Mouse (Mus musculus) testis, adult 2 months (tissue): ENCODE data around the gene Pla2g3. TPM values are rescaled to one million over a fixed set of nuclear protein-coding genes. Genes with fewer than 3 reads are reported as not detected.

Experiments
- H3K27ac ChIP-seq: fragments of 200-500 bp; 2 replicates; pipeline ENCODE4 v1.5.1; 2012; ENCODE audit warnings: low read depth, low read length; ENCODE audit not compliant: control insufficient read depth, insufficient read depth
- H3K27me3 ChIP-seq: fragments of 200-500 bp; 2 replicates; pipeline ENCODE4 v1.6.1; 2012; ENCODE audit warnings: mild to moderate bottlenecking, low read length, moderate library complexity; ENCODE audit not compliant: control insufficient read depth, insufficient read depth
- H3K36me3 ChIP-seq: fragments of 200-500 bp; 2 replicates; pipeline ENCODE4 v1.6.1; 2012; ENCODE audit warnings: mild to moderate bottlenecking, low read length; ENCODE audit not compliant: control insufficient read depth, insufficient read depth
- H3K4me1 ChIP-seq: fragments of 200-500 bp; 2 replicates; pipeline ENCODE4 v1.6.1; 2012; ENCODE audit warnings: low read length; ENCODE audit not compliant: control insufficient read depth, insufficient read depth
- H3K4me3 ChIP-seq: fragments of 200-500 bp; 2 replicates; pipeline ENCODE4 v1.5.1; 2012; ENCODE audit warnings: low read depth, mild to moderate bottlenecking, low read length, moderate library complexity, mixed read lengths; ENCODE audit not compliant: control insufficient read depth
- CTCF ChIP-seq: fragments of 200-500 bp; IDR thresholded peaks from 2 replicates; pipeline ENCODE4 v1.5.1; 2012; ENCODE audit warnings: low read depth, mild to moderate bottlenecking, inconsistent platforms, low read length, moderate library complexity; ENCODE audit not compliant: control insufficient read depth, insufficient read depth, insufficient replicate concordance
- POLR2A ChIP-seq: fragments of 200-500 bp; IDR thresholded peaks from 2 replicates; pipeline ENCODE4 v1.6.1; 2012; ENCODE audit warnings: low read depth, mild to moderate bottlenecking, inconsistent platforms, low read length, moderate library complexity; ENCODE audit not compliant: control insufficient read depth
- polyA plus RNA-seq: library from polyadenylated mRNA; depleted of rRNA; stranded (reverse); fragments of >200 nt; gene quantifications from 2 replicates; pipeline ENCODE4 v1.2.3, GENCODE M21; 2012

The Pla2g3 gene
- polyA plus RNA-seq, 1 experiment, result 2.8 TPM

DNA sequence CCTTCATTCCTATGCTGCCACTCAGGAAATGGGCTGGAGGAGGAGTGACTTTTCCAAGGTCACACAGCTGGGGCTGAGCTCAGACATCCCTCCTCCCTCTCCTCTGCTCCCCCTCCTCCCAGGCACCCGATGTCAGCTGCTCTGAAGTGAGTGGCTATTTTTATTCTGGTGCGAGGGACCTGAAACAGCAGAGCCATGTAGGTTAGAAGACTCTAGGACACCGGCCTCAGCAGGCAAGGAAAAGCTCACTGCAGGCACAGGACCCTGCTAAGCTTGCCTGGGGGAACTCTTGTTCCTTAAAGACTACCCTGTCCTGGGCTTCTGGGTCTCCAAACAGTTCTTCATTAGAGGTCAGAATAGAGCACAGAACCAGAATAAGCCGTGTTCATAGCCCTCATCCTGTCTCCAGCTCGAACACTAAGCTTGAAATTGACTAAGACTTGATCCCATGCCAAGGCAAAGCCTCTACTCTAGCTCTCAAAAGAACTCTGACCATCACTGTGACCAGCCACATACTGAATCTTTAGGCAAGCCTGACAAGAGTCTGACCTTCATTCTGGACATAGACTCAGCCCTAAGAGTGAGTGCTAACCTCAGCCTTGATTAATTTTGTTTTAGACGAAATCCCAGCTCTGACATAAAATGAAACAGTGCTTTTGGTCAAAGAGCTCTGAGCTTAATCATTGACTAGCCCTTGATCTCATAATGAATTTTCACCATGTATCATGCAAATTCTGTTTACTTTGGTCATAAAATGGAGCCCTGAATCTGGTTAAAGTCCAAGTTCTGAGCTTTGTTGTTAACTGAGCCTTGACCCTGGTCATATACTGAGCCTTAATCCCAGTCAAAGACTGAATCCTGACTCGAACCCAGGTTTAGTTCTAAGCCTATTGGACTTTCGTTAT lies 21.3 kb downstream of the Pla2g3 start:
- Histone ChIP-seq H3K4me1 (no peaks in the 10 kb centered on the region; the same call in 1 of the 2 replicates), H3K36me3 (no peaks in the 10 kb centered on the region), H3K27ac (no peak overlapping the region), H3K4me3 (no peak overlapping the region), H3K27me3 (no peaks in the 10 kb centered on the region)
- no peak for TF ChIP-seq CTCF
- no peak for TF ChIP-seq POLR2A

DNA sequence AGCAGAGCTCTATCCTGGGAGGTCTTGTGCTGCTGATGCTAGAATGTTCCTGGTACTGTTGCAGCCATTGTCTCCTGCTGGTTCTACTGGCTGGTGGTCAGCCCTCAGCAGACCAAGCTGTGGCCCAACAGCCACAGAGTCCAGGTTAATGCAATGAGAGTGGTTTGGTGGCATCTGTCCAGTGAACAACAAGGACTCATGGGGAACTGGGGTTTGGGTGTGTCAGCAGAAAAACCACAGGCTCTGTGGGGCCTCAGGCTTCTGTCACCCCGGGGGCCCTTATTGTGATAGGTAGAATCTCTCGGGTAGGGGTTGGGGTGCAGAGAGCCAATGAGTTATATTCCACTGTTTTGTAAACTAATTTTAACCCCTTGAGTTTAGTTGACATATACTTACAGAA lies 22.2 kb downstream of the Pla2g3 start:
- Histone ChIP-seq H3K36me3 (no peaks in the 10 kb centered on the region), H3K4me3 (no peak overlapping the region), H3K27ac (no peak overlapping the region), H3K27me3 (no peaks in the 10 kb centered on the region), H3K4me1 (peaks cover 3% of the 10 kb centered on the region)
- no peak for TF ChIP-seq POLR2A
- TF ChIP-seq CTCF, result no peak

DNA sequence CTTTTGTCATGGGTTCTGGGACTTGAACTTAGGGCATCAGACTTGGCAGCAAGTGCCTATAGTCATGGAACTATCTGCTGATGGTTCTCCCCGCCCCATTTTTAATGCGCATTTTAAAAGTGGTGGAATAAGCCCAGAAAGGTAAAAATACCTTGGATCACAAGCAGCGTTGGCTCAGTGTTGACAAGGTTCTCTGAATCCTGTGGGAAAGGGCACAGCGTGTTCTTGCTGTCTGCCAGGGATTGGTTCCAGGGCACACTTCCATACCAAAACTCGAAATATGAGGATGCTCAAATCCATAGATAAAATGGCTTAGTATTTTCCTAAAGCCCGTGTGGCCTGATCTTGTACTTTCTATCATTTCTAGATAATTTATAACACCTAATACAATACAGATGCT lies 25.2 kb downstream of the Pla2g3 start:
- H3K27ac ChIP-seq, result no peak overlapping the region
- H3K4me1 ChIP-seq, result peaks cover 23% of the 10 kb centered on the region
- TF ChIP-seq CTCF (no peak), POLR2A (no peak)
- no peaks in the 10 kb centered on the region for H3K36me3 ChIP-seq
- no peak overlapping the region for H3K4me3 ChIP-seq
- H3K27me3 ChIP-seq, result peaks cover 2% of the 10 kb centered on the region; the same call in 1 of the 2 replicates

DNA sequence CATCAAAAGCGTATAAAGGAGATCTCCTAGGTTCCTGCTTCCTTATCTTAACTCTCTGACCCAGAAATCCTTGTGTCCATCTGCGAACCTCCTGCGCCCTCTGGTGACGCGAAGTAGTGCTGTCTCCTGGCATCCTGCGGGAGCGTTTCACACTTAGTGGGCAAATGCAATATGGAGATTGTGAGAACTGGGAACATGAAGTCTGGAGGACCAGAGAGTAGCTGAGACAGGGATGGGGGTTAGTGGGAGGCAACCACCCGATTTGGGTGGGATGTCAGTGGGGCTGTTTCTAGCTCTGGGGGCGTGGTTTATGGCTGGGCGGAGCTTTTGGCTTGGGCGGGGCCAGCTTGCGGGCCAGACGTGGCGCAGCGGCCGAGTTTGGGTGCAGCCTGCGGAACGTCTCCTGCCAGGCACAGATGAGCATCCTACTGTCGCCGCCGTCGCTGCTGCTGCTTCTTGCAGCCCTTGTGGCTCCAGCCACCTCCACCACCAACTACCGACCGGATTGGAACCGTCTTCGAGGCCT lies 26.5 kb downstream of the Pla2g3 start, which contains the start of gene Selenom:
Selenom (plus strand) TSS at position 156 of the 526 bp plus-strand sequence.
- Histone ChIP-seq H3K4me3 (peak within 1 kb of the TSS; percentile 86), H3K27me3 (peaks cover 2% of the 10 kb centered on the region; the same call in 1 of the 2 replicates), H3K27ac (no peak within 1 kb of the TSS), H3K4me1 (peaks cover 24% of the 10 kb centered on the region), H3K36me3 (no peaks in the 10 kb centered on the region)
- TF ChIP-seq POLR2A (peak; percentile 76), CTCF (peak; percentile 73; the same call in 1 of the 2 replicates)

DNA sequence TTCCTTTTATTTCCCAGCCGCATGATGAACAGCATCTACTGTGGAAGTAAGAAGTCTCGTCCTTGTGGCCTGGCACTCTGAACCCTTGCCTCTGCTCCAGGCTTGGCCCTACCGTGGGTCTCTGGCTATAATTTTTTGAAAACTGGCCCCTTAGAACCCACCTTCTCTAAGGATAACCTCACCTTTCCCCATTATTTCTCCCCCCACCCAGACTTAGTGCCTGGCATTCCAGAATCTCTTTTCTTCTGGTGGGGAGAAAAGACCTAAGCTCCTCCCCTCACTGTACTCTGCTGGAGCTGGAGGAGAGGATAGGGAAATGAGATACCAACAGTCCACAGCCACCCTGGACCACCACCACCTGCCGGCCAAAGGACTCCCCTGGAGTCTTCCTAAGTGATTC lies 27.1 kb downstream of the Pla2g3 start:
- Histone ChIP-seq H3K4me3 (peak overlapping the region; percentile 86), H3K27ac (no peak overlapping the region), H3K4me1 (peaks cover 24% of the 10 kb centered on the region), H3K36me3 (no peaks in the 10 kb centered on the region), H3K27me3 (peaks cover 2% of the 10 kb centered on the region; the same call in 1 of the 2 replicates)
- no peak for TF ChIP-seq POLR2A
- TF ChIP-seq CTCF, result no peak

DNA sequence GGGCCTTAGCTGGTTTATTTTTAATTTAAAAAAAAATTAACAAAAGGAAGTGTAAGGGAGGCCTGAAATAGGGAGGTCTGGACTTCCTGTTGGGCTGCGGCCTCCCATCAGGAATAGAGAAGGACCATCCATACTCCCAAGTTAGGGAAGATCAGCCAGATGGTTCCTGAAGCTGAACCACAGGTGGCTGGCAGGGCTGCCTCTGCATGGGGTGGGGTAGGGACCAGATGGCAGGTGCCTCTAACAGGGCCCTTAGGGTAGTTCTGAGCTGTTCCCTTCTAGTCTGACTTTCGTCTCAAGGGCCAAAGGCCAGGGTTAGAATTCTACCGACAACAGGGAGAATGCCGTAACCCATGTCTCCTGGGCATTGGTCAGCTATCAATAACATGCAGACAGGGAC lies 27.6 kb downstream of the Pla2g3 start:
- TF ChIP-seq POLR2A, result no peak
- no peak for TF ChIP-seq CTCF
- Histone ChIP-seq H3K27me3 (peaks cover 2% of the 10 kb centered on the region; the same call in 1 of the 2 replicates), H3K4me3 (no peak overlapping the region), H3K36me3 (no peaks in the 10 kb centered on the region), H3K4me1 (peaks cover 24% of the 10 kb centered on the region), H3K27ac (no peak overlapping the region)

DNA sequence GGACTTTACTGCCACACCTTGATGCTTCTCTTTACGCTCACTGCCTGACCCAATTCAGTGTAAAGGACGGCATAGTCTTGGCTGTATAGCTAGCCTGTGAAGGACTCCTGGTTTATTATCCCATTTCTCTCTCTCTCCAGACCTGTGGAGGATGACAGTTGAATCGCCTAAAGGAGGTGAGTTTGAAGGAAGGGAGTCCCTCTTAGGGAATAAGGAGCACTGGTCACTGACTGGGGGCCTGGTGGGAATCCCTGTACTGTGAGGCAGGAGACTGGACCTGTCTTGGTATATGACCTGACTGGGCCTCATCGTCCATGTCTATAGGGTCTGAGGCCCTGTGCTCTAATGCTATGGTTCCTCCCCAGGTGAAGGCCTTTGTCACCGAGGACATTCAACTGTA lies 28.0 kb downstream of the Pla2g3 start:
- H3K27me3 ChIP-seq, result peaks cover 2% of the 10 kb centered on the region; the same call in 1 of the 2 replicates
- H3K4me1 ChIP-seq, result peaks cover 26% of the 10 kb centered on the region
- TF ChIP-seq POLR2A (no peak), CTCF (no peak)
- H3K36me3 ChIP-seq, result no peaks in the 10 kb centered on the region
- H3K27ac ChIP-seq, result no peak overlapping the region
- H3K4me3 ChIP-seq, result no peak overlapping the region
